Mouse (Mus musculus) right cerebral cortex, postnatal 25 days (tissue): ENCODE results near the gene Hsd17b6.
A peak's percentile ranks its signal among the peaks of the same experiment; 100 is the strongest.

Source experiments
- DNase-seq: peaks from one replicate; pipeline ENCODE4 v3.0.0; 2022

The Hsd17b6 gene

GRCm38 (mm10) chr10:128004918-128005317 is 2.5 kb downstream of the Hsd17b6 start:
- DNase-seq = no peak

GRCm38 (mm10) chr10:128003281-128003801 is 4.1 kb downstream of the Hsd17b6 start:
- DNase-seq = no peak

- no peak for DNase-seq
These were observed 9.2 kb downstream of the Hsd17b6 start for GRCm38 (mm10) chr10:127998260-127998659.

- DNase-seq = no peak
These were observed 10.7 kb downstream of the Hsd17b6 start for GRCm38 (mm10) chr10:127996690-127997089.

GRCm38 (mm10) chr10:127985601-127986000 is 21.8 kb downstream of the Hsd17b6 start:
- no peak for DNase-seq

GRCm38 (mm10) chr10:127984650-127985049 is 22.8 kb downstream of the Hsd17b6 start:
- no peak for DNase-seq

GRCm38 (mm10) chr10:127975503-127975902 is 31.9 kb downstream of the Hsd17b6 start:
- no peak for DNase-seq

GRCm38 (mm10) chr10:127974062-127974461 is 33.3 kb downstream of the Hsd17b6 start:
- no peak for DNase-seq

- DNase-seq = no peak
These were observed 36.3 kb downstream of the Hsd17b6 start for GRCm38 (mm10) chr10:127971135-127971534.

GRCm38 (mm10) chr10:127970359-127970831 is 37.0 kb downstream of the Hsd17b6 start:
- DNase-seq = no peak

GRCm38 (mm10) chr10:127969820-127970219 is 37.6 kb downstream of the Hsd17b6 start:
- no peak for DNase-seq

GRCm38 (mm10) chr10:127966506-127966905 is 40.9 kb downstream of the Hsd17b6 start:
- no peak for DNase-seq

GRCm38 (mm10) chr10:127964004-127964403 is 43.4 kb downstream of the Hsd17b6 start:
- no peak for DNase-seq

GRCm38 (mm10) chr10:127962451-127962850 is 45.0 kb downstream of the Hsd17b6 start:
- no peak for DNase-seq

GRCm38 (mm10) chr10:127959161-127959679 is 48.2 kb downstream of the Hsd17b6 start:
- DNase-seq = no peak

- peak; percentile 66 for DNase-seq
These were observed 51.1 kb downstream of the Hsd17b6 start for GRCm38 (mm10) chr10:127956168-127956816.

GRCm38 (mm10) chr10:127955034-127955433 is 52.4 kb downstream of the Hsd17b6 start:
- DNase-seq = no peak

GRCm38 (mm10) chr10:127951821-127952220 is 55.6 kb downstream of the Hsd17b6 start:
- no peak for DNase-seq

- DNase-seq = no peak
These were observed 56.0 kb downstream of the Hsd17b6 start for GRCm38 (mm10) chr10:127951390-127951789.

- DNase-seq = no peak
These were observed 57.7 kb downstream of the Hsd17b6 start for GRCm38 (mm10) chr10:127949596-127950130.

- peak; percentile 8 for DNase-seq
These were observed 61.9 kb downstream of the Hsd17b6 start for GRCm38 (mm10) chr10:127945432-127946064.
